16 mouse cellular contexts compared by ENCODE assay signal in the genomic region with DNA sequence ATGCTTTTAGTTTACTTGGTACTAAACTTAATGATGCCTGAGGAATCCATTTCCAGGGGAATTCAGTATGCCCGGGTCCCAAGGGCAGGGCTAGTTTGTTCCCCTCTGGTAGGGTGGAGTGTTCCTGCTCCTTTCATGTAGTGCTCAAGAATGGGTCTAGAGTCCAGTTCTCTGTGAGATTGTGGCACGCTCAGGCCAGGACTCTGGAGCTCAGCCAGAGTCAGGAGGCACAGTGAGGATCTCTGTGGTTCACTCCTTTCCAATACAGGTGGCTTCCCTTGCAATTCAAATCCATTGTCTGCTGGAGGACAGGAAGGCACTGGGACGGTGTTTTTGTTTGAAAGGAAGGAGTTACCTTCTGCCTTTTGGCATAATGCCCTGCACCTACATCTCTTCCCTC. TPM values are rescaled to one million over a fixed set of nuclear protein-coding genes. Genes with fewer than 3 reads are reported as not detected.
DNase-seq lines count a peak whose midpoint lies in the region; ATAC-seq and TF ChIP-seq lines count a peak whose summit lies in the region.
"Had no signal": no experiment of that assay in that cellular context is flagged by ENCODE, and none has a peak within 500 bp of the region (broad histone marks: within the 10 kb centered on the region; RNA-seq: fewer than 3 reads in every experiment).

No protein-coding gene starts in this region.

- H3K4me2 ChIP-seq in intestine, postnatal 0 days (replicated peaks; ENCODE audit: low read depth): no peak overlapping the region
- no peak overlapping the region for H3K4me2 ChIP-seq in kidney, postnatal 0 days (ENCODE audit: low read length)
- no peak overlapping the region for H3K4me2 ChIP-seq in stomach, postnatal 0 days (replicated peaks; ENCODE audit: low read depth)
- no peak overlapping the region for H3K4me2 ChIP-seq in forebrain, postnatal 0 days (ENCODE audit: low read depth)
- H3K4me2 ChIP-seq: limb, embryonic 15.5 days; lung, embryonic 15.5 days; midbrain, embryonic 12.5 days; neural tube, embryonic 12.5 days had no signal

- H3K4me1 ChIP-seq in liver, adult 2 months (ENCODE audit: control insufficient read depth, insufficient read depth, low read length): peaks cover 52% of the 10 kb centered on the region
- 0 out of 2 replicates have a peak, but pooled peaks cover 10% of the 10 kb centered on the region for H3K4me1 ChIP-seq in intestine, postnatal 0 days (replicated peaks; ENCODE audit: control insufficient read depth, insufficient read depth, low read length)
- peaks cover 18% of the 10 kb centered on the region; the same call in 1 of the 2 replicates for H3K4me1 ChIP-seq in kidney, postnatal 0 days (replicated peaks; ENCODE audit: insufficient read depth, low read length)
- H3K4me1 ChIP-seq in stomach, postnatal 0 days (replicated peaks; ENCODE audit: control insufficient read depth, insufficient read depth): peaks cover 3% of the 10 kb centered on the region; the same call in 1 of the 2 replicates
- no peaks in the 10 kb centered on the region for H3K4me1 ChIP-seq in forebrain, postnatal 0 days (ENCODE audit: insufficient read depth)
- H3K4me1 ChIP-seq: neural tube, embryonic 12.5 days had no signal

- peak; percentile 86 for DNase-seq in liver, adult 2 months (ENCODE audit: extremely low read depth, low read depth, low spot score)
- no peak for DNase-seq in liver
- DNase-seq in kidney, postnatal 0 days (ENCODE audit: low spot score): no peak
- peak; percentile 63 for DNase-seq in stomach, postnatal 0 days (ENCODE audit: low spot score)
- no peak for DNase-seq in forebrain, postnatal 0 days
- DNase-seq in spleen, postnatal 4 days (ENCODE audit: low spot score in 2 of 2): no peak
- DNase-seq: adrenal gland, adult 2 months; cerebellum, adult 8-10 months; gastrocnemius, postnatal 10 days; heart, adult 18-20 months; thymus, postnatal 4 days had no signal

- H3K79me2 ChIP-seq in liver, adult 2 months (ENCODE audit: control insufficient read depth, insufficient read depth, low read length): peaks cover 53% of the 10 kb centered on the region; the same call in 1 of the 2 replicates

- no peaks in the 10 kb centered on the region for H3K27me3 ChIP-seq in liver, adult 2 months (ENCODE audit: control insufficient read depth, insufficient read depth, low read length)
- H3K27me3 ChIP-seq in intestine, postnatal 0 days (replicated peaks; ENCODE audit: control insufficient read depth, insufficient read depth, low read length): no peaks in the 10 kb centered on the region
- no peaks in the 10 kb centered on the region for H3K27me3 ChIP-seq in kidney, postnatal 0 days (ENCODE audit: insufficient read depth, low read length)
- no peaks in the 10 kb centered on the region for H3K27me3 ChIP-seq in stomach, postnatal 0 days (ENCODE audit: control insufficient read depth, insufficient read depth, low read length)
- H3K27me3 ChIP-seq in forebrain, postnatal 0 days (ENCODE audit: insufficient read depth, low read length): no peaks in the 10 kb centered on the region
- H3K27me3 ChIP-seq: limb, embryonic 15.5 days; lung, embryonic 15.5 days; midbrain, embryonic 12.5 days; neural tube, embryonic 12.5 days had no signal

- no peaks in the 10 kb centered on the region for H3K9me3 ChIP-seq in intestine, postnatal 0 days (ENCODE audit: control insufficient read depth)
- H3K9me3 ChIP-seq in kidney, postnatal 0 days (replicated peaks; ENCODE audit: low read length): no peaks in the 10 kb centered on the region
- H3K9me3 ChIP-seq in stomach, postnatal 0 days (ENCODE audit: control insufficient read depth, low read length): no peaks in the 10 kb centered on the region
- no peaks in the 10 kb centered on the region for H3K9me3 ChIP-seq in forebrain, postnatal 0 days (ENCODE audit: low read length)
- H3K9me3 ChIP-seq: limb, embryonic 15.5 days; lung, embryonic 15.5 days; midbrain, embryonic 12.5 days; neural tube, embryonic 12.5 days had no signal

- peak; percentile 88 for ATAC-seq in intestine, postnatal 0 days
- ATAC-seq in kidney, postnatal 0 days (replicated peaks; ENCODE audit: low FRiP score, low read depth): peak; percentile 50; the same call in 1 of the 2 replicates
- peak; percentile 71 for ATAC-seq in stomach, postnatal 0 days (ENCODE audit: low FRiP score, low TSS enrichment)
- ATAC-seq in forebrain, postnatal 0 days: no peak

- H3K9ac ChIP-seq in liver, adult 2 months (ENCODE audit: low read depth, low read length): no peak overlapping the region
- H3K9ac ChIP-seq in intestine, postnatal 0 days (ENCODE audit: low read depth, low read length): no peak overlapping the region
- no peak overlapping the region for H3K9ac ChIP-seq in kidney, postnatal 0 days (ENCODE audit: low read depth, low read length)
- no peak overlapping the region for H3K9ac ChIP-seq in stomach, postnatal 0 days (ENCODE audit: low read length)
- no peak overlapping the region for H3K9ac ChIP-seq in forebrain, postnatal 0 days
- H3K9ac ChIP-seq: limb, embryonic 15.5 days; lung, embryonic 15.5 days; midbrain, embryonic 12.5 days; neural tube, embryonic 12.5 days had no signal

- no peak for TF ChIP-seq POLR2A in liver, adult 2 months (IDR thresholded peaks at IDR 0.05; ENCODE audit: extremely low read depth, insufficient read depth, low read length)

- no peak for TF ChIP-seq CTCF in liver, adult 2 months (IDR thresholded peaks at IDR 0.05; ENCODE audit: low read depth, low read length)
- no peak for TF ChIP-seq CTCF in intestine, postnatal 0 days (IDR thresholded peaks at IDR 0.05; ENCODE audit: low read depth)
- TF ChIP-seq CTCF in kidney, postnatal 0 days (IDR thresholded peaks at IDR 0.05; ENCODE audit: low read depth): no peak
- TF ChIP-seq CTCF in stomach, postnatal 0 days (IDR thresholded peaks at IDR 0.05; ENCODE audit: low read depth): no peak
- TF ChIP-seq CTCF in forebrain, postnatal 0 days (IDR thresholded peaks at IDR 0.05; ENCODE audit: low read depth): no peak

- 17% methylated on average over 3 of the region's 3 CpGs for WGBS in liver, adult 2 months
- WGBS in intestine, postnatal 0 days: 40% methylated on average over 3 of the region's 3 CpGs
- WGBS in kidney, postnatal 0 days: 46% methylated on average over 3 of the region's 3 CpGs
- WGBS in stomach, postnatal 0 days: 45% methylated on average over 3 of the region's 3 CpGs
- WGBS in forebrain, postnatal 0 days: 61% methylated on average over 3 of the region's 3 CpGs

- no peaks in the 10 kb centered on the region for H3K36me3 ChIP-seq in liver, adult 2 months (ENCODE audit: control insufficient read depth, insufficient read depth, low read length)
- H3K36me3 ChIP-seq in intestine, postnatal 0 days (ENCODE audit: control insufficient read depth, insufficient read depth): no peaks in the 10 kb centered on the region
- H3K36me3 ChIP-seq in kidney, postnatal 0 days (ENCODE audit: insufficient read depth, low read length): no peaks in the 10 kb centered on the region
- H3K36me3 ChIP-seq in stomach, postnatal 0 days (ENCODE audit: control insufficient read depth, insufficient read depth, low read length): no peaks in the 10 kb centered on the region
- H3K36me3 ChIP-seq in forebrain, postnatal 0 days (ENCODE audit: insufficient read depth): no peaks in the 10 kb centered on the region
- H3K36me3 ChIP-seq: limb, embryonic 15.5 days; lung, embryonic 15.5 days; neural tube, embryonic 12.5 days had no signal

- H3K27ac ChIP-seq in liver, adult 2 months (replicated peaks; ENCODE audit: insufficient read depth, low read depth, low read length): peak overlapping the region; percentile 32; the same call in 1 of the 2 replicates
- H3K27ac ChIP-seq in intestine, postnatal 0 days (ENCODE audit: low read depth, low read length): peak overlapping the region; percentile 50; the same call in 1 of the 2 replicates
- H3K27ac ChIP-seq in kidney, postnatal 0 days: no peak overlapping the region
- peak overlapping the region; percentile 25; the same call in 1 of the 2 replicates for H3K27ac ChIP-seq in stomach, postnatal 0 days (replicated peaks)
- no peak overlapping the region for H3K27ac ChIP-seq in forebrain, postnatal 0 days (ENCODE audit: low read depth, low read length)
- H3K27ac ChIP-seq: limb, embryonic 15.5 days; lung, embryonic 15.5 days; midbrain, embryonic 12.5 days; neural tube, embryonic 12.5 days had no signal

- no peak for TF ChIP-seq EP300 in stomach, postnatal 0 days (optimal IDR thresholded peaks at IDR 0.05)

- no peak overlapping the region for H3K4me3 ChIP-seq in liver, adult 2 months (ENCODE audit: insufficient read depth, low read depth, low read length)
- H3K4me3 ChIP-seq in intestine, postnatal 0 days (ENCODE audit: low read depth, low read length): no peak overlapping the region
- H3K4me3 ChIP-seq in kidney, postnatal 0 days (replicated peaks; ENCODE audit: low read depth, low read length): no peak overlapping the region
- H3K4me3 ChIP-seq in stomach, postnatal 0 days (ENCODE audit: low read depth, low read length): no peak overlapping the region
- H3K4me3 ChIP-seq in forebrain, postnatal 0 days (ENCODE audit: low read depth, low read length): no peak overlapping the region
- H3K4me3 ChIP-seq: limb, embryonic 15.5 days; lung, embryonic 15.5 days; midbrain, embryonic 12.5 days; neural tube, embryonic 12.5 days had no signal

RNA-seq across cellular contexts. Expression of gene Tcf7l2, which starts 56.2 kb away (rescaled TPM):
- total RNA-seq in liver, adult 2 months (2014; rRNA removed): 3.2 and 4.6 TPM in 2 replicates
- 13.3 and 14.6 TPM in 2 replicates for polyA plus RNA-seq in liver, adult 2 months (2012; rRNA removed)
- 32.4 and 37.4 TPM in 2 replicates for polyA plus RNA-seq in intestine, postnatal 0 days (2015; fragmentation: Nextera tagmentation; extraction: Ambion mirVana)
- polyA plus RNA-seq in kidney, postnatal 0 days (2015; fragmentation: Nextera tagmentation; extraction: Ambion mirVana): 53.4 and 55.1 TPM in 2 replicates
- 40.6 and 41.7 TPM in 2 replicates for polyA plus RNA-seq in stomach, postnatal 0 days (2015; fragmentation: Nextera tagmentation; extraction: Ambion mirVana)
- 10.8 and 17.7 TPM in 2 replicates for total RNA-seq in forebrain, postnatal 0 days (2014; rRNA removed)
- polyA plus RNA-seq in forebrain, postnatal 0 days (2015; fragmentation: Nextera tagmentation; extraction: Ambion mirVana): 113 and 282 TPM in 2 replicates

Comparison
In these comparisons a context has a peak if more than half of its experiments do, and no peak if none do; other contexts are left out.
1. DNase-seq: peak in liver, adult 2 months (single experiment) and stomach, postnatal 0 days (single experiment); none in liver (single experiment), kidney, postnatal 0 days (single experiment), forebrain, postnatal 0 days (single experiment) and spleen, postnatal 4 days (0 of 2).
2. H3K27ac ChIP-seq: peak in liver, adult 2 months (single experiment), intestine, postnatal 0 days (single experiment) and stomach, postnatal 0 days (single experiment); none in kidney, postnatal 0 days (single experiment) and forebrain, postnatal 0 days (single experiment).